Mouse (Mus musculus): ENCODE results near the gene Bbs2. TPM values are rescaled to one million over a fixed set of nuclear protein-coding genes. Genes with fewer than 3 reads are reported as not detected.
A peak's percentile ranks its signal among the peaks of the same experiment; 100 is the strongest.
"Not testable (repeated sequence)": the region's sequence is repeated elsewhere in the genome, so short reads cannot be mapped to it uniquely, and the experiment has no call there.

Gene Bbs2
- total RNA-seq (2021) = 10 to 100 TPM; 21.7 to 27.3 TPM

GRCm38 (mm10) chr8:94098081-94098974, at the start of gene Bbs2:
Bbs2 (minus strand) TSS chr8:94098928.
- peak; percentile 99 to 100 for DNase-seq

GRCm38 (mm10) chr8:94148236-94148635, 49.5 kb upstream of the Bbs2 start:
- no peak for DNase-seq

GRCm38 (mm10) chr8:94140266-94140795, 41.6 kb upstream of the Bbs2 start:
- DNase-seq = no peak

- DNase-seq = no peak
Observed at GRCm38 (mm10) chr8:94136933-94137332, 38.2 kb upstream of the Bbs2 start, which contains the start of gene Mt4. Mt4 (plus strand) TSS chr8:94137197.

- no peak for DNase-seq
Observed at GRCm38 (mm10) chr8:94136192-94136591, 37.5 kb upstream of the Bbs2 start.

GRCm38 (mm10) chr8:94135556-94135955, 36.8 kb upstream of the Bbs2 start:
- DNase-seq = no peak

GRCm38 (mm10) chr8:94134601-94135000, 35.9 kb upstream of the Bbs2 start:
- DNase-seq = not testable (repeated sequence)

GRCm38 (mm10) chr8:94132096-94132495, 33.4 kb upstream of the Bbs2 start:
- no peak for DNase-seq

- no peak for DNase-seq
Observed at GRCm38 (mm10) chr8:94130126-94130525, 31.4 kb upstream of the Bbs2 start.

- DNase-seq = no peak
Observed at GRCm38 (mm10) chr8:94129133-94129789, 30.5 kb upstream of the Bbs2 start.

GRCm38 (mm10) chr8:94127711-94128110, 29.0 kb upstream of the Bbs2 start:
- DNase-seq = no peak

- DNase-seq = peak in 1 of 2 experiments; percentile 60
Observed at GRCm38 (mm10) chr8:94122711-94123468, 24.2 kb upstream of the Bbs2 start.

GRCm38 (mm10) chr8:94121625-94122024, 22.9 kb upstream of the Bbs2 start:
- DNase-seq = no peak

- peak; percentile 70 to 72 for DNase-seq
Observed at GRCm38 (mm10) chr8:94118776-94119430, 20.2 kb upstream of the Bbs2 start.

- DNase-seq = no peak
Observed at GRCm38 (mm10) chr8:94113972-94114371, 15.2 kb upstream of the Bbs2 start.

GRCm38 (mm10) chr8:94113435-94113834, 14.7 kb upstream of the Bbs2 start:
- DNase-seq = no peak

GRCm38 (mm10) chr8:94110526-94111177, 11.9 kb upstream of the Bbs2 start:
- no peak for DNase-seq

- DNase-seq = no peak
Observed at GRCm38 (mm10) chr8:94109835-94110234, 11.1 kb upstream of the Bbs2 start.

- no peak for DNase-seq
Observed at GRCm38 (mm10) chr8:94109396-94109795, 10.7 kb upstream of the Bbs2 start.

- DNase-seq = no peak
Observed at GRCm38 (mm10) chr8:94107871-94108270, 9.1 kb upstream of the Bbs2 start.

GRCm38 (mm10) chr8:94104146-94104545, 5.4 kb upstream of the Bbs2 start:
- DNase-seq = peak; percentile 28 to 36
